Mouse (Mus musculus) olfactory bulb, adult 2 months (tissue): ENCODE measurements at regions not wholly inside any gene's neighbourhood (a gene's known extent, or its start where the extent isn't known, plus 50 kb on each side); places are given as distances from the start of the nearest gene placed in this dataset.

Source experiments
- CTCF ChIP-seq: fragments of 200-500 bp; IDR thresholded peaks from 2 replicates; pipeline ENCODE4 v1.5.1; 2012; ENCODE audit warnings: low read depth, mild to moderate bottlenecking, low read length, moderate library complexity; ENCODE audit not compliant: insufficient read depth
- POLR2A ChIP-seq: fragments of 200-500 bp; IDR thresholded peaks from 2 replicates; pipeline ENCODE4 v1.6.1; 2012; ENCODE audit warnings: mild to moderate bottlenecking, low read depth, low read length, moderate library complexity; ENCODE audit not compliant: insufficient read depth

DNA sequence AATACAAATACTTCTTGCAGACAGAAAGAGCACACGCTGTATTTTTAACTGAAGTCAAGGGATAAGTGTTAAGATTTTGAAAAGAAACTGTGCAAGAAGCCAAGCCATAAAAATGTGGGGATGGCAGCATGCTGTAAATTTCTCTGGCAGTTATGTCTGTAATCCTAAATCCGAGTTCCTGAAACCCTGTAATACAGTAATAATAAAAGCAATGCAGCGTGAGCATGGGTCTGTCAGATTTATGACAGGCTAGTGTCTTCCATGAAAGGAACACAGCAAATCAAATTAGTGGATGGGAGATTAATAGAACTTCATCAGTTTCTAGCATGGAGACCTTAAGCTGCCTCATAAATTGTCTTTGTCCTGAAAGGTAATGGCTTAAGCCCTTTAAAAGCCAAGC is 597.7 kb downstream of the 1190002N15Rik start:
- no peak for TF ChIP-seq POLR2A
- no peak for TF ChIP-seq CTCF
